Mouse (Mus musculus) E14TG2a.4 (cell line): ENCODE measurements around the gene 4930451I11Rik.

Experiments
- CTCF ChIP-seq: conservative IDR thresholded peaks from 2 replicates; pipeline ENCODE4 v1.5.1; 2014; ENCODE audit warnings: low read length
- POU5F1 ChIP-seq: IDR thresholded peaks from 2 replicates; pipeline ENCODE4 v1.6.1; 2014; ENCODE audit warnings: low read length, borderline replicate concordance

DNA sequence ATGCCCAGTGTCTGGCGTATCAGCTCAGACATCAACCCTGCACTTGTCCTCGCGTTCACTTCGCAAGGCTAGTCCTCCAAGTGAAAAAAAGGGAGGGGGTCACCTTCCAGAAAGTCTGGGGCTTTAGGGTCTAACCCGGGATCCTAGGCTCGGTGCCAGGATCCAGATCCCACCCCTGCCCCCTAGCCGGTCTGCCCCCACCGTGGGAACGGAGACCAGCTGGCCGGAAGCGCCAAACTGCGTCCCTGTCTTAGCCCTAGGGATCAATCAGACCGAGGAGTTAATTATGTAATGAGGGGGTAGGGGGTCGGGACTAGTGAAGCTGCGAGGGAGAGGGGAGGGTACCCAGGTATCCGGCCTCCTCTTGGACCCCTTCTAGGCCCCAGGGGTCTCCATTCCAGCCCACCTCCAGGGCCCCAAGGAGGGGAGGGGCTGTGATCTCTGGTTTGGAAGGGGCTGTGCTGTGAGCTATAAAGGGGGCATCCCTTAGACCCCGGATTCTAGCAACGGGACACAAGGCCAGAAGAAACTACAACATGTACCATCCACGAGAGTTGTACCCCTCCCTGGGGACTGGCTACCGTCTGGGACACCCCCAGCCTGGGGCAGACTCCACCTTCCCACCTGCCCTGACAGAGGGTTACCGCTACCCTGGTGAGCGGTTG, 50.3 kb downstream of the 4930451I11Rik start, which contains the start of gene Tbx6:
- TF ChIP-seq CTCF (no peak), POU5F1 (no peak)
